Mouse (Mus musculus): ENCODE data around the gene Fsip1. TPM values are rescaled to one million over a fixed set of nuclear protein-coding genes. Genes with fewer than 3 reads are reported as not detected.
"Not testable (repeated sequence)": the region's sequence is repeated elsewhere in the genome, so short reads cannot be mapped to it uniquely, and the experiment has no call there.

The Fsip1 gene
- total RNA-seq (2022) = 1 to 10 TPM in 2 of 4 experiments, under 1 TPM in 2; 0.41 to 1.3 (median 0.80) TPM

DNA sequence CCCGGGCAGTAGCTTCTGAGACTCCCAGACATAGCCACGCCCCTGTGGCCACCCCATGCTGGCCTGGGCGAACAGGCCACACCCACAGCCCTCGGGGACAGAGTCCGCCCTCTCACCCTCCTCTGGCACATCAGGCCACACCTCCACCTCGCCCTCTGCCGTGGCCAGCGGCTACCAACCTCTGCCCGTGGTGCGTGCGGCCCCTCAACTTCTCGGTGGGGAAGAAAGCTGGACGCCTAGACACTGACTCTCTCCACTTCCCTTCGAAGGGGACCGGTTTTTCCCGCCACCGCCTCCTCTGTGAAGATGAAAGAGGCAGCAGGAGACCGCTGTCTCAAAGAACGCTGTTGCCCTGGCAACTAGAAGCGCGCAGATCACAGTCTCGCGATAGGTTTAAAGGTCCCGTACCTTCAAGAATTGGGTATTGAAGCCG lies at the start of gene Fsip1:
Gene Fsip1 (minus strand): TSS at position 346 of the 433 bp plus-strand sequence.
- DNase-seq (ENCODE audit: low spot score in 2 of 2) = peak; percentile 28 to 76

- no peak for DNase-seq (ENCODE audit: low spot score in 2 of 2)
Measured at GRCm38 (mm10) chr2:118306522-118306895, 49.7 kb upstream of the Fsip1 start.

DNA sequence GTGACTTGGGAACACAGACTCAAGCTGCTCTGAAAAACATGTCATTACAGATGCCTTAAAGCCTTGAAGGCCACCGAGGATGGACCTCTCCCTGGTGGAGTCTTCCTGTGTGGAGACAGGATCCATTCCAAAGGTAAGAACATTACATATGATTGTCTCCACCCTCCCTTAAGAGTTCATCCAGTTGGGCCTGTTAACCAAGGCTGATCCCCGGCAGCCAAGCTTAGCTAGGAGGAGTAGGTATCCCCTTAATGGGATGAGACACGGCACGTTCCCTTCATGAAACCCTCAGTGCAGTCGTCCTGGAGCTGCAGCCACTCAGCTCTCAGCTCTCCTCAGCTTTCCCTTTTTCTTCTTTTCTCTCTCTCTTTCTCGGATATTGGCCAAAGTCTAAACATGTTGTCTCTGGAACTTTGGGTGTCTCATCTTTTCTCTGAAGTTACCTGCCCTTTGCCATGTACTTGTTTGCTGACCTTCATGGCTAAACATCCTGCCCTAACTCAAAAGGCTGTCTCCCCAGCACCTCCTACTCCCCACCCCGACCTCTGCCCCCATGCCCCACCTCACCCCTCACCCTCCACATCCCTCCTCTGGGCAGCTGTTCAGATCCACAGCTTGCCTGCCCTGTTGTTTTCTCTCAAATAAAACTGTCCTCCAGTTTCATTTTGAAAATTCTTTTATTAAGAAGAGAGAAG lies 49.2 kb upstream of the Fsip1 start:
- DNase-seq (ENCODE audit: low spot score in 2 of 2) = no peak

DNA sequence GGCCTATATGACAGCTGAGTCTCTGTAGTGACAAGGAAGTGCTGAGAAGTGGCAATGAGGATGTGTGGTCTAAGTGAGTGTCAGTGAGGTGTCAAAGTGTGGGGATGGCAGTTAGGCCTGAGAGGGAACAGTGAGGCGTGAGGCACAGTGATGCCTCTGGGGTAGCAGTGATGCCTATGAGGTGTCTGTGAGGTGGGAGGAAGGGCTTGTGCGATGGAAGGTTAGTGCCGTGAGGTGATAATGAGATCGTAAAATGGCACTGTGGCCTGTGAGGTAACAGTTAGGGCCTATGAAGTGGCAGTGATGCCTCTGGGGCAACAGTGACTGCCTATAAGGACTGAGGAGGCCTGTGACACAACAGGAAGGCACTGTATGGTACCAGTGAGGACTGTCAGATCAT lies 46.7 kb upstream of the Fsip1 start:
- no peak for DNase-seq (ENCODE audit: low spot score in 2 of 2)

DNA sequence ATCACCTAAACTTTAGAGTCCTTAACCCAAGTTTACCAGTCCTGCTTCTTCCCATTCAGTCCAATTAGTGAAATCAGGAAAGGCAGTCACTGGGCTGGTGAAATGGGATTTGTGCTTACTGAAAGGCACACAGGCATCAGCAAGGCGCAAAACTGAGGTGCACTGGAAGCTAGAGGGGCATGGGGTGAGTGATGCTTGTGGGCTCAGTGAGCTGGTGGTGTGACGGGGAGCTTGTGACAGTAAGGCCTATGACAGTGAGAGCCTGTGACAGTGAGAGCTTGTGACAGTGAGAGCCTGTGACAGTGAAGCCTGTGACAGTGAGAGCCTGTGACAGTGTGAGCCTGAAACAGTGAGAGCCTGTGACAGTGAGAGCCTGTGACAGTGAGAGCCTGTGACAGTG lies 44.9 kb upstream of the Fsip1 start:
- DNase-seq (ENCODE audit: low spot score in 2 of 2) = no peak

DNA sequence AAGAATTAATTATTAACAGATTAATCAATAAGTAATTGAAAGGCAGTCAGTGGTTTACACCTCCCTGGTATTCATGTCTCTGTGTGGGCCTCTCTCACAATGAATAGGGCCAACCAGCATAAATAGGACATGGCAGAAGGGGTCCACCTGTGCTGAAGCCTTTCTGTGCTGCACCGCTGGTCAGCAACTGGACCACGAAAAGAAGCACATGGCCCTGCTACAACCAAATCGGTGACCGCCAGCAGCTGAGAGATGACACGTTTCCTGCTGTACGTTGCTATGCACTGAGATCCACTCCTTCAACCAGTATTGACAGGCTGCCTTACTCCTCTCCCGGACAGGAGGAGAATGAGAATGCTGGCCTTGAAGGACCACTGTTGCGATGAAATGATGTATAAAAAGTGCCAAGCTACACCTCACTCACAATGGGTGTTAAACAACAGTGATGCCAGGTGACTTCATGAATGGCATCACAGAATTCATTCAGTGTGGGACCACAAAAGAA lies 44.3 kb upstream of the Fsip1 start:
- DNase-seq (ENCODE audit: low spot score in 2 of 2) = no peak

GRCm38 (mm10) chr2:118299981-118300380 lies 43.2 kb upstream of the Fsip1 start:
- DNase-seq (ENCODE audit: low spot score in 2 of 2) = no peak

- DNase-seq (ENCODE audit: low spot score in 2 of 2) = no peak
Measured at GRCm38 (mm10) chr2:118298601-118299000, 41.8 kb upstream of the Fsip1 start.

DNA sequence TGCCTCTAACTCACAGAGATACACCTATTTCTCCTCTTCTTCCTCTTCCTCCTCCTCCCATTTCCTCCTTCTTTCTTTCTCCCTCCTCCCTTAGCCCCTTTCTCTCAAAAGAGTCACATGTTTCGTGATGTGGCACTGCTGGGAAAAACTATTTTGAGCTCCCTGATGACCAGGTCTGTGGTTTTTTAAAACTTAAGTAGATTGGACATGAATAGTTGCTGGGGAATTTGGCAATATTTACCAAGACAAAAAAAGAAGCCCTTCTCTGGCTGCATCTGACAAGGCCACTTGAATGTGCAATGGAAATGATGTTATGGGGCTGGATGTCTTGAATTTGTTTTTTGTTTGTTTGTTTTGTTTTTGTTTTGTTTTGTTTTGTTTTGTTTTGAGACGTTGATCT lies 41.2 kb upstream of the Fsip1 start:
- no peak for DNase-seq (ENCODE audit: low spot score in 2 of 2)

GRCm38 (mm10) chr2:118295505-118295904 lies 38.7 kb upstream of the Fsip1 start:
- no peak for DNase-seq (ENCODE audit: low spot score in 2 of 2)

GRCm38 (mm10) chr2:118293583-118293982 lies 36.8 kb upstream of the Fsip1 start:
- no peak for DNase-seq (ENCODE audit: low spot score in 2 of 2)

DNA sequence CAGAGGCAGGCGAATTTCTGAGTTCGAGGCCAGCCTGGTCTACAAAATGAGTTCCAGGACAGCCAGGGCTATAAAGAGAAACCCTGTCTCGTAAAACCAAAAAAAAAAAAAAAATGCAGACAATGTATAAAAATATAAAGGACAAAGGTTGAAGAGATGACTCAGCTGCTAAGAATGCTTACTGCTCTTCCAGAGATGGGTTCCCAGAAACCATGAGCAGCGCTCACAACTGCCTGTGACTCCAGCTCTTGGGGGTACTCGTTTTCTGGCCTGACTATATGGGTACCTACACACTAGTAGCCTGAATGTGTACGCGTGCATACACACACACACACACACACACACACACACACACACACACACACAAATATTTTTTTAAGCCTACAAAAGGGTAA lies 32.3 kb upstream of the Fsip1 start:
- not testable (repeated sequence) for DNase-seq (ENCODE audit: low spot score in 2 of 2)

DNA sequence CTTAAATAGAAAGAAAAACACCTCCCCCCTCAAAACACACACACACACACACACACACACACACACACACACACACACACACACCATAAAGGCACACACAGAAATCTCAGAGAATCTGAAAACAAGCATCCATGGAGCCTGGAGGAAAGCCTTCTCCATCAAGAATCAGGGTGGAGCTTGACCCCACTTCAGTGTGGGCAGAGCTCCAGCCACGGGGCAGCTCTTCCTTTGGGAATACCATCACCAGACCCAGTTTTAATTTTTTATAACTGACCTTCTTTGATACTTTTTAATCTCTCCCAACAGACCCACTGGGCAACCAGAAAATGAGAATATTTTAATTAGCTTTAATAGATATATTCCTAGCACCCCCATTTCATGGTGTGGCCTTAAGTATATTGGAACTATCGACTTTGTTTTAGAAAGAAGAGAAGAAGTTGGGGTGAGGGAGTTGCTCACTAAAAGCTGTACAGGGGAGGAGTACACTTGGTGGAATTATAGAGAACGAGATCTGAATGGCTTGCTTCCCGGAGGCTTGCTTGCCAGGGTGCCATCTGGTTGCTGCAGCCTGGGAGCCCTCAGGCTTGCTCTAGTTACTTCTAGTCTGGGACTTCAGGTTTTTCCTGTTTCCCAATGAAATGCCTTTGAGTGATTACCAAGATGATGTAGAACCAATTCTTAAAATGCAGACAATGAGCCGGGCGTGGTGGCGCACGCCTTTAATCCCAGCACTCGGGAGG lies 31.7 kb upstream of the Fsip1 start:
- no peak for DNase-seq (ENCODE audit: low spot score in 2 of 2)

GRCm38 (mm10) chr2:118287678-118288077 lies 30.9 kb upstream of the Fsip1 start:
- no peak for DNase-seq (ENCODE audit: low spot score in 2 of 2)

- no peak for DNase-seq (ENCODE audit: low spot score in 2 of 2)
Measured at GRCm38 (mm10) chr2:118282467-118282866, 25.7 kb upstream of the Fsip1 start.

DNA sequence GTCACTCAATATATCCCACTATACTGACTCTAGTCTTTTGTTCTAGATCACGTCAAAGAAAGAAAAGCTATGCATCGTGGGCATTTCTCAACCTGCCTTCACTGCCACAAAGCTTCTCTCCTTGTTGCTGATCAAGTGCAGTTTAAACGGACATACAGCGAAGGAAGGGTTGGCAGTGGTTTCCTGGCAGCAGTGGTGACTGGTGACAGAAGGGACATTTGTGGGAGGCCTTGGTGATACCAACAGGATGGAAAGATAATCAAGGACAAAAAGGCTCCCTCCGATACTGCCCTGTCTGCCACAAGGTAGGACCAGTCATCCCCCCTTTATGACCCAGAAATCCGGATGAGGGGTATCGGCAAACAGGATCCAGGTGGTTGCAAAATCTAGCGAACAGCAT lies 21.5 kb upstream of the Fsip1 start:
- no peak for DNase-seq (ENCODE audit: low spot score in 2 of 2)

GRCm38 (mm10) chr2:118271606-118272005 lies 14.8 kb upstream of the Fsip1 start:
- no peak for DNase-seq (ENCODE audit: low spot score in 2 of 2)

GRCm38 (mm10) chr2:118270213-118270612 lies 13.4 kb upstream of the Fsip1 start:
- peak in 1 of 2 experiments; percentile 41 for DNase-seq (ENCODE audit: low spot score in 2 of 2)

DNA sequence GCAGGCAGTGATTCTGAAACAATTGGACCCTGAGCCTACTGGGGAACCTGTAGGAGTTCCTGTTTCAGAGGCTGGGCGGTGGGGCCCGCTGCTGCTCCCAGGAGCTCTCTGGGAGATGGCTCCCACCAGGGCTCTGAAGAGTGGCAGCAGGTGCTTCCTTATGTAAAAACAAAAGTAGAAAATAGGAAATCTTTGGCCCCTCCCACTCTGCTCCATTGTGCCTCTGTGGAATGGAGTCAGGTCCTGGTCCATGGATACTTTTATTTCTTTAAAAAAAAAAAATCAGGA lies 7.1 kb upstream of the Fsip1 start:
- no peak for DNase-seq (ENCODE audit: low spot score in 2 of 2)

- DNase-seq (ENCODE audit: low spot score in 2 of 2) = peak; percentile 11 to 35
Measured at GRCm38 (mm10) chr2:118263151-118263913, 6.6 kb upstream of the Fsip1 start.

GRCm38 (mm10) chr2:118262673-118263072 lies 5.9 kb upstream of the Fsip1 start:
- peak; percentile 18 to 74 for DNase-seq (ENCODE audit: low spot score in 2 of 2)

DNA sequence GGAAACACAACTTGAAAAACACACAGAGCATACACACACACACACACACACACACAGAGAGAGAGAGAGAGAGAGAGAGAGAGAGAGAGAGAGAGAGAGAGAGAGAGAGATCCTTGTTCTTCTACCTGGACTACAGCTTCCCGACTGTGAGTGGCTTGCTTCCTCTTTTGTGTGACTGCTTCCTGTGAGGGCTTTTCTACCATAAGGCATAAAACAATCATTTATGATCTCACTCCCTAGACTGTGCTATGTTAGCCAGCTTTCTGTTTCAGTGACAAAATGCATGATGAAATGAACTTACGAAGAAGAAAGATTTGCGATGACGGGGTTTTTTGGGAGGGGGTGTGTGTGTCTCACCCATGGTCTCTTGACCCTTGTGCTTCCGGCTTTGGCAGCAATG lies 3.0 kb upstream of the Fsip1 start:
- DNase-seq (ENCODE audit: low spot score in 2 of 2) = no peak
